Comparison of ENCODE assay signal across 8 mouse cellular contexts in the genomic region with DNA sequence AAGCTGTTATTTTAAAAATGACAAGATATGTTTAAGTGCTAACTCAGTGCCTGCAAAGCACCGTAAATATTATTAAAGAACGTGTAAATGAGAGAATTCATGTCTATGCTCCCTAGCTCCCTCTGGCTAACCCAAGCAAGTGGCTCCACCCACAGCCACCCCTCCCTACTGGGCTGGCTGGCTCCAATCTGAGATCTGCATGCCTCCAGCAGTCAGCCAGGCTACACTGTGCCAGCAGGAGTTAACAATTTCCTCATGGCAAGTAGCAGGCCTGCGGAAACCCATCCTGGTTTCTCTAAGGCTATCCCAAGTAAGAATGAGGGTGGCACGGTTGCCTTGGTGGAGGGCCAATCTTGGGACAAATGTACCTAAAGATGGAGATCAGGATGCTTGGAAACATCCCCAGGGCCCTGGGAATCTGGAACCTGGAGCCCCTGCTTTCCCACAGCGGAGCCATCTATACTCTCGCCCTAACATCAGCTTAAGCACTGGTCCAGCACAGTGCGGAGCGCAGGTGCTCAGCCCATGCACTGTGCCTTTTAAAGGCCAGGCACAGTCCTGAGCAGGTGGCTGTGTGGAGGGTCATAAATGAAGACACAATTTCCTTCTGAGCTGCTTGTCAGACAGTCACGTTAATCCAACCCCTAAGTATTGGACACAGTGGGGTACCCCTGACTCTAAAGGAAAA. TPM values are rescaled to one million over a fixed set of nuclear protein-coding genes. Genes with fewer than 3 reads are reported as not detected.
DNase-seq lines count a peak whose midpoint lies in the region; ATAC-seq and TF ChIP-seq lines count a peak whose summit lies in the region.
"Had no signal": no experiment of that assay in that cellular context is flagged by ENCODE, and none has a peak within 500 bp of the region (broad histone marks: within the 10 kb centered on the region; RNA-seq: fewer than 3 reads in every experiment).

No protein-coding gene starts in this region.

- H3K4me2 ChIP-seq in limb, embryonic 13.5 days (replicated peaks), result no peak overlapping the region

- no peaks in the 10 kb centered on the region for H3K36me3 ChIP-seq in limb, embryonic 13.5 days

- 46% methylated on average over 9 of the region's 9 CpGs for WGBS in limb, embryonic 13.5 days

- peaks cover 18% of the 10 kb centered on the region for H3K4me1 ChIP-seq in limb, embryonic 13.5 days

- ATAC-seq in limb, embryonic 13.5 days (ENCODE audit: low FRiP score, low read depth), result peak; percentile 76

- no peak overlapping the region for H3K9ac ChIP-seq in limb, embryonic 13.5 days
- H3K9ac ChIP-seq: liver, embryonic 14.5 days had no signal

- H3K9me3 ChIP-seq in limb, embryonic 13.5 days, result no peaks in the 10 kb centered on the region

- no peak for DNase-seq in left cerebral cortex, adult 2 months (ENCODE audit: extremely low spot score in 1 of 2, low spot score in 2 of 2)
- no peak for DNase-seq in left cerebral cortex, postnatal 25 days (ENCODE audit: low spot score in 2 of 2)
- peak; percentile 87 for DNase-seq in adrenal gland, postnatal 14 days
- peak; percentile 72 for DNase-seq in cerebellum, adult 9-10 months
- no peak for DNase-seq in thymus, postnatal 4 days
- DNase-seq in right cerebral cortex, postnatal 10 days (ENCODE audit: low spot score in 2 of 2), result no peak

- intact Hi-C loops in left cerebral cortex, adult 2 months (cut with DNase I), result no loop called here
- intact Hi-C loops in left cerebral cortex, postnatal 25 days (cut with DNase I), result no loop called here

- peak; percentile 13 for TF ChIP-seq CTCF in left cerebral cortex, adult 2 months (IDR thresholded peaks at IDR 0.05)

- H3K27me3 ChIP-seq in limb, embryonic 13.5 days, result no peaks in the 10 kb centered on the region; the same call in 1 of the 2 replicates

- H3K4me3 ChIP-seq in left cerebral cortex, adult 2 months, result no peak overlapping the region
- H3K4me3 ChIP-seq in limb, embryonic 13.5 days, result no peak overlapping the region

- no peak overlapping the region for H3K27ac ChIP-seq in left cerebral cortex, adult 2 months
- no peak overlapping the region for H3K27ac ChIP-seq in limb, embryonic 13.5 days
- H3K27ac ChIP-seq: liver, embryonic 14.5 days had no signal

RNA-seq across cellular contexts. Expression of a gene that starts 4.8 kb away (rescaled TPM):
- total RNA-seq in left cerebral cortex, adult 2 months (2021), result not detected
- total RNA-seq in left cerebral cortex, postnatal 25 days (2021), result not detected
- total RNA-seq in adrenal gland, postnatal 14 days (2021), result 1.0 and 1.4 TPM in 2 replicates
- polyA plus RNA-seq in limb, embryonic 13.5 days (2015; fragmentation: Nextera tagmentation; extraction: Ambion mirVana), result 0.25 and 0.26 TPM in 2 replicates
- polyA plus RNA-seq: liver, embryonic 14.5 days had no signal

RNA-seq across cellular contexts. Expression of a gene that starts 37.5 kb away (rescaled TPM):
- 10 to 100 TPM; 22.4 to 23.1 TPM for total RNA-seq in left cerebral cortex, adult 2 months (2021)
- 10 to 100 TPM; 21.3 to 21.6 TPM for total RNA-seq in left cerebral cortex, postnatal 25 days (2021)
- total RNA-seq in adrenal gland, postnatal 14 days (2021), result 678 and 701 TPM in 2 replicates
- polyA plus RNA-seq in limb, embryonic 13.5 days (2015; fragmentation: Nextera tagmentation; extraction: Ambion mirVana), result 0.49 and 0.66 TPM in 2 replicates

Comparison
In these comparisons a context has a peak if more than half of its experiments do, and no peak if none do; other contexts are left out.
1. DNase-seq: peak in adrenal gland, postnatal 14 days (single experiment) and cerebellum, adult 9-10 months (single experiment); none in left cerebral cortex, adult 2 months (0 of 2), left cerebral cortex, postnatal 25 days (0 of 2), thymus, postnatal 4 days (single experiment) and right cerebral cortex, postnatal 10 days (0 of 2).
2. RNA of a gene that starts 37.5 kb away (total RNA-seq): 678 to 701 TPM in adrenal gland, postnatal 14 days; 22.4 to 23.1 TPM in left cerebral cortex, adult 2 months and 21.3 to 21.6 TPM in left cerebral cortex, postnatal 25 days; every median in the first group is over 10 times any median in the second.